Mouse (Mus musculus) T-cell, adult 2 months (primary cell): ENCODE results near the gene Aldh3b3.
A peak's percentile ranks its signal among the peaks of the same experiment; 100 is the strongest.

ENCODE experiments used
- DNase-seq: peaks from one replicate; pipeline ENCODE4 v3.0.0; 2022; ENCODE audit warnings: low spot score

Aldh3b3 gene

GRCm38 (mm10) chr19:4001752-4002151, 43.3 kb downstream of the Aldh3b3 start:
- DNase-seq = no peak

GRCm38 (mm10) chr19:4003112-4003511, 44.7 kb downstream of the Aldh3b3 start, which contains the start of gene Doc2g:
Doc2g (plus strand) TSS chr19:4003313.
- no peak for DNase-seq

GRCm38 (mm10) chr19:4003641-4004040, 45.2 kb downstream of the Aldh3b3 start:
- no peak for DNase-seq

- DNase-seq = no peak
These were observed 45.9 kb downstream of the Aldh3b3 start for GRCm38 (mm10) chr19:4004331-4004730.

GRCm38 (mm10) chr19:4005091-4005490, 46.6 kb downstream of the Aldh3b3 start:
- DNase-seq = no peak

- DNase-seq = no peak
These were observed 47.5 kb downstream of the Aldh3b3 start for GRCm38 (mm10) chr19:4005971-4006370.

- DNase-seq = no peak
These were observed 52.6 kb downstream of the Aldh3b3 start for GRCm38 (mm10) chr19:4011086-4011485.

GRCm38 (mm10) chr19:4012432-4013022, 54.1 kb downstream of the Aldh3b3 start, which contains the start of gene Ndufv1:
Ndufv1 (minus strand) TSS chr19:4012806.
- DNase-seq = peak; percentile 98

GRCm38 (mm10) chr19:4013066-4013465, 54.6 kb downstream of the Aldh3b3 start:
- no peak for DNase-seq

GRCm38 (mm10) chr19:4014802-4015201, 56.4 kb downstream of the Aldh3b3 start:
- DNase-seq = no peak

GRCm38 (mm10) chr19:4015635-4016034, 57.2 kb downstream of the Aldh3b3 start:
- DNase-seq = no peak

- DNase-seq = no peak
These were observed 59.6 kb downstream of the Aldh3b3 start for GRCm38 (mm10) chr19:4017921-4018587.

GRCm38 (mm10) chr19:4018743-4019583, 60.5 kb downstream of the Aldh3b3 start:
- peak; percentile 69 for DNase-seq
